Mouse (Mus musculus): Measurements from ENCODE around the gene 2300002M23Rik.

2300002M23Rik gene

GRCm38 (mm10) chr17:35567150-35567549 is at the start of gene 2300002M23Rik:
TSS of gene 2300002M23Rik (plus strand) at chr17:35567450.
- no peak for DNase-seq (ENCODE audit: low spot score)

- no peak for DNase-seq (ENCODE audit: low spot score)
Observed at GRCm38 (mm10) chr17:35517526-35517925, 49.7 kb upstream of the 2300002M23Rik start.

GRCm38 (mm10) chr17:35524354-35524753 is 42.9 kb upstream of the 2300002M23Rik start:
- no peak for DNase-seq (ENCODE audit: low spot score)

GRCm38 (mm10) chr17:35526644-35527043 is 40.6 kb upstream of the 2300002M23Rik start:
- no peak for DNase-seq (ENCODE audit: low spot score)

- DNase-seq (ENCODE audit: low spot score) = no peak
Observed at GRCm38 (mm10) chr17:35532360-35532759, 34.9 kb upstream of the 2300002M23Rik start.

- no peak for DNase-seq (ENCODE audit: low spot score)
Observed at GRCm38 (mm10) chr17:35532901-35533300, 34.3 kb upstream of the 2300002M23Rik start, which contains the start of gene Psors1c2. TSS of gene Psors1c2 (plus strand) at chr17:35533201.

GRCm38 (mm10) chr17:35534343-35534742 is 32.9 kb upstream of the 2300002M23Rik start:
- DNase-seq (ENCODE audit: low spot score) = peak; percentile 74

GRCm38 (mm10) chr17:35537421-35537820 is 29.8 kb upstream of the 2300002M23Rik start:
- DNase-seq (ENCODE audit: low spot score) = no peak

- DNase-seq (ENCODE audit: low spot score) = no peak
Observed at GRCm38 (mm10) chr17:35538476-35538875, 28.8 kb upstream of the 2300002M23Rik start.

GRCm38 (mm10) chr17:35539540-35539939 is 27.7 kb upstream of the 2300002M23Rik start:
- DNase-seq (ENCODE audit: low spot score) = no peak

GRCm38 (mm10) chr17:35542761-35543411 is 24.4 kb upstream of the 2300002M23Rik start:
- no peak for DNase-seq (ENCODE audit: low spot score)

- no peak for DNase-seq (ENCODE audit: low spot score)
Observed at GRCm38 (mm10) chr17:35543412-35543861, 23.8 kb upstream of the 2300002M23Rik start.

- no peak for DNase-seq (ENCODE audit: low spot score)
Observed at GRCm38 (mm10) chr17:35544001-35544400, 23.2 kb upstream of the 2300002M23Rik start.

GRCm38 (mm10) chr17:35544680-35545079 is 22.6 kb upstream of the 2300002M23Rik start:
- peak; percentile 52 for DNase-seq (ENCODE audit: low spot score)

GRCm38 (mm10) chr17:35547465-35547864 is 19.8 kb upstream of the 2300002M23Rik start:
- no peak for DNase-seq (ENCODE audit: low spot score)

- no peak for DNase-seq (ENCODE audit: low spot score)
Observed at GRCm38 (mm10) chr17:35548636-35549035, 18.6 kb upstream of the 2300002M23Rik start.

GRCm38 (mm10) chr17:35549437-35550142 is 17.7 kb upstream of the 2300002M23Rik start:
- peak; percentile 62 for DNase-seq (ENCODE audit: low spot score)

GRCm38 (mm10) chr17:35550143-35550494 is 17.1 kb upstream of the 2300002M23Rik start:
- DNase-seq (ENCODE audit: low spot score) = no peak

GRCm38 (mm10) chr17:35550871-35551270 is 16.4 kb upstream of the 2300002M23Rik start:
- DNase-seq (ENCODE audit: low spot score) = no peak

GRCm38 (mm10) chr17:35551881-35552414 is 15.3 kb upstream of the 2300002M23Rik start, which contains the start of gene Cdsn:
TSS of gene Cdsn (plus strand) at chr17:35552128.
- DNase-seq (ENCODE audit: low spot score) = no peak

GRCm38 (mm10) chr17:35554321-35554720 is 12.9 kb upstream of the 2300002M23Rik start:
- no peak for DNase-seq (ENCODE audit: low spot score)

- no peak for DNase-seq (ENCODE audit: low spot score)
Observed at GRCm38 (mm10) chr17:35554761-35555397, 12.4 kb upstream of the 2300002M23Rik start.

All from urinary bladder, postnatal 25 days (tissue).